Mouse (Mus musculus): ENCODE measurements around the gene Ate1. TPM values are rescaled to one million over a fixed set of nuclear protein-coding genes. Genes with fewer than 3 reads are reported as not detected.

Gene Ate1
- polyA plus RNA-seq, 1 experiment from 2014 or later = 117 TPM

GRCm38 (mm10) chr7:130382126-130382525, 138.0 kb downstream of the Ate1 start:
- Histone ChIP-seq H3K9me3 (no peaks in the 10 kb centered on the region), H3K27me3 (replicated peaks) (peaks cover 7% of the 10 kb centered on the region), H3K9ac (no peak overlapping the region), H3K4me1 (peaks cover 23% of the 10 kb centered on the region), H3K27ac (no peak overlapping the region; the same call in 1 of the 2 replicates), H3K4me2 (no peak overlapping the region), H3K4me3 (no peak overlapping the region), H3K36me3 (replicated peaks) (no peaks in the 10 kb centered on the region)
- ATAC-seq (replicated peaks) = no peak
- WGBS = 84% methylated on average over 13 of the region's 13 CpGs

- Histone ChIP-seq H3K4me3 (no peak overlapping the region), H3K9ac (no peak overlapping the region), H3K4me2 (no peak overlapping the region), H3K4me1 (peaks cover 20% of the 10 kb centered on the region), H3K36me3 (replicated peaks) (no peaks in the 10 kb centered on the region), H3K27ac (peak overlapping the region; percentile 60), H3K27me3 (replicated peaks) (peaks cover 7% of the 10 kb centered on the region), H3K9me3 (no peaks in the 10 kb centered on the region)
- 36% methylated on average over 8 of the region's 8 CpGs for WGBS
- peak; percentile 42; the same call in 1 of the 2 replicates for ATAC-seq (replicated peaks)
These were observed 138.7 kb downstream of the Ate1 start for GRCm38 (mm10) chr7:130381387-130381951.

- peaks cover 7% of the 10 kb centered on the region for H3K27me3 ChIP-seq (replicated peaks)
- H3K4me1 ChIP-seq = peaks cover 17% of the 10 kb centered on the region
- H3K9me3 ChIP-seq = no peaks in the 10 kb centered on the region
- no peak overlapping the region for H3K4me3 ChIP-seq
- WGBS = 73% methylated on average over 8 of the region's 8 CpGs
- 0 out of 2 replicates have a peak, but pooled peaks have one; percentile 42 for ATAC-seq (replicated peaks)
- peak overlapping the region; percentile 60 for H3K27ac ChIP-seq
- H3K9ac ChIP-seq = no peak overlapping the region
- no peak overlapping the region for H3K4me2 ChIP-seq
- no peaks in the 10 kb centered on the region for H3K36me3 ChIP-seq (replicated peaks)
These were observed 139.3 kb downstream of the Ate1 start for GRCm38 (mm10) chr7:130380769-130381355.

- Histone ChIP-seq H3K36me3 (replicated peaks) (no peaks in the 10 kb centered on the region), H3K27me3 (replicated peaks) (peaks cover 7% of the 10 kb centered on the region), H3K4me2 (no peak overlapping the region), H3K9me3 (no peaks in the 10 kb centered on the region), H3K9ac (no peak overlapping the region), H3K4me3 (no peak overlapping the region), H3K27ac (no peak overlapping the region), H3K4me1 (peaks cover 13% of the 10 kb centered on the region)
- no peak for ATAC-seq (replicated peaks)
- WGBS = 74% methylated on average over 7 of the region's 7 CpGs
These were observed 139.8 kb downstream of the Ate1 start for GRCm38 (mm10) chr7:130380367-130380766.

- no peaks in the 10 kb centered on the region for H3K36me3 ChIP-seq (replicated peaks)
- H3K9ac ChIP-seq = no peak overlapping the region
- peaks cover 7% of the 10 kb centered on the region for H3K27me3 ChIP-seq (replicated peaks)
- H3K4me3 ChIP-seq = no peak overlapping the region
- peaks cover 13% of the 10 kb centered on the region for H3K4me1 ChIP-seq
- 93% methylated on average over 5 of the region's 5 CpGs for WGBS
- ATAC-seq (replicated peaks) = no peak
- no peak overlapping the region for H3K27ac ChIP-seq
- H3K4me2 ChIP-seq = no peak overlapping the region
- H3K9me3 ChIP-seq = no peaks in the 10 kb centered on the region
These were observed 140.3 kb downstream of the Ate1 start for GRCm38 (mm10) chr7:130379886-130380285.

- ATAC-seq (replicated peaks) = no peak
- no peaks in the 10 kb centered on the region for H3K36me3 ChIP-seq (replicated peaks)
- WGBS = 89% methylated on average over 3 of the region's 3 CpGs
- no peak overlapping the region for H3K9ac ChIP-seq
- H3K27me3 ChIP-seq (replicated peaks) = peaks cover 20% of the 10 kb centered on the region
- H3K4me2 ChIP-seq = no peak overlapping the region
- peaks cover 13% of the 10 kb centered on the region for H3K4me1 ChIP-seq
- no peaks in the 10 kb centered on the region for H3K9me3 ChIP-seq
- H3K4me3 ChIP-seq = no peak overlapping the region
- no peak overlapping the region for H3K27ac ChIP-seq
These were observed 141.9 kb downstream of the Ate1 start for GRCm38 (mm10) chr7:130378308-130378707.

GRCm38 (mm10) chr7:130374311-130374710, 145.9 kb downstream of the Ate1 start:
- H3K4me3 ChIP-seq = no peak overlapping the region
- H3K9me3 ChIP-seq = no peaks in the 10 kb centered on the region
- peaks cover 4% of the 10 kb centered on the region for H3K4me1 ChIP-seq
- H3K4me2 ChIP-seq = no peak overlapping the region
- 91% methylated on average over 9 of the region's 9 CpGs for WGBS
- ATAC-seq (replicated peaks) = no peak
- peaks cover 34% of the 10 kb centered on the region for H3K27me3 ChIP-seq (replicated peaks)
- H3K27ac ChIP-seq = no peak overlapping the region
- no peak overlapping the region for H3K9ac ChIP-seq
- no peaks in the 10 kb centered on the region for H3K36me3 ChIP-seq (replicated peaks)

- peaks cover 30% of the 10 kb centered on the region for H3K4me1 ChIP-seq
- peaks cover 26% of the 10 kb centered on the region for H3K27me3 ChIP-seq (replicated peaks)
- H3K9me3 ChIP-seq = no peaks in the 10 kb centered on the region
- no peak overlapping the region for H3K9ac ChIP-seq
- ATAC-seq (replicated peaks) = peak; percentile 67
- H3K27ac ChIP-seq = no peak overlapping the region
- WGBS = 12% methylated on average over 24 of the region's 24 CpGs
- H3K36me3 ChIP-seq (replicated peaks) = no peaks in the 10 kb centered on the region
- H3K4me2 ChIP-seq = peak overlapping the region; percentile 43
- H3K4me3 ChIP-seq = no peak overlapping the region
These were observed 151.1 kb downstream of the Ate1 start for GRCm38 (mm10) chr7:130368827-130369641.

GRCm38 (mm10) chr7:130368036-130368826, 151.9 kb downstream of the Ate1 start:
- H3K9ac ChIP-seq = no peak overlapping the region
- peaks cover 20% of the 10 kb centered on the region for H3K27me3 ChIP-seq (replicated peaks)
- H3K4me3 ChIP-seq = no peak overlapping the region
- no peaks in the 10 kb centered on the region for H3K36me3 ChIP-seq (replicated peaks)
- no peak overlapping the region for H3K27ac ChIP-seq
- no peak; the same call in 1 of the 2 replicates for ATAC-seq (replicated peaks)
- WGBS = 5% methylated on average over 13 of the region's 13 CpGs
- H3K4me1 ChIP-seq = peaks cover 30% of the 10 kb centered on the region
- H3K9me3 ChIP-seq = no peaks in the 10 kb centered on the region
- peak overlapping the region; percentile 43 for H3K4me2 ChIP-seq

GRCm38 (mm10) chr7:130367222-130368035, 152.7 kb downstream of the Ate1 start:
- H3K9me3 ChIP-seq = no peaks in the 10 kb centered on the region
- H3K27me3 ChIP-seq (replicated peaks) = peaks cover 20% of the 10 kb centered on the region
- peak overlapping the region; percentile 23; the same call in 1 of the 2 replicates for H3K27ac ChIP-seq
- H3K36me3 ChIP-seq (replicated peaks) = no peaks in the 10 kb centered on the region
- H3K9ac ChIP-seq = no peak overlapping the region
- H3K4me2 ChIP-seq = no peak overlapping the region
- peak; percentile 78 for ATAC-seq (replicated peaks)
- 4% methylated on average over 12 of the region's 12 CpGs for WGBS
- H3K4me3 ChIP-seq = no peak overlapping the region
- H3K4me1 ChIP-seq = peaks cover 30% of the 10 kb centered on the region

GRCm38 (mm10) chr7:130365711-130366110, 154.5 kb downstream of the Ate1 start:
- Histone ChIP-seq H3K27ac (no peak overlapping the region), H3K9ac (no peak overlapping the region), H3K4me3 (no peak overlapping the region), H3K4me1 (peaks cover 30% of the 10 kb centered on the region), H3K27me3 (replicated peaks) (peaks cover 16% of the 10 kb centered on the region), H3K36me3 (replicated peaks) (no peaks in the 10 kb centered on the region), H3K4me2 (no peak overlapping the region), H3K9me3 (no peaks in the 10 kb centered on the region)
- no peak for ATAC-seq (replicated peaks)
- 93% methylated on average over 10 of the region's 10 CpGs for WGBS
